Mouse (Mus musculus): ENCODE measurements around the gene Idh2. TPM values are rescaled to one million over a fixed set of nuclear protein-coding genes. Genes with fewer than 3 reads are reported as not detected.
A peak's percentile ranks its signal among the peaks of the same experiment; 100 is the strongest.
"Not testable (repeated sequence)": the region's sequence is repeated elsewhere in the genome, so short reads cannot be mapped to it uniquely, and the experiment has no call there.

Idh2 gene
- polyA plus RNA-seq, 1 experiment: 3.8 TPM

- H3K9me3 ChIP-seq (ENCODE audit: control insufficient read depth, low read length): no peaks in the 10 kb centered on the region
- peaks cover 78% of the 10 kb centered on the region for H3K4me1 ChIP-seq (ENCODE audit: control insufficient read depth)
- no peaks in the 10 kb centered on the region for H3K27me3 ChIP-seq (ENCODE audit: control insufficient read depth)
- H3K4me3 ChIP-seq (replicated peaks): peak overlapping the region; percentile 57
- no peaks in the 10 kb centered on the region for H3K36me3 ChIP-seq (ENCODE audit: control insufficient read depth)
- TF ChIP-seq TAL1 (IDR thresholded peaks at IDR 0.05; ENCODE audit: low read length) (peak; percentile 72), GATA1 (IDR thresholded peaks at IDR 0.05; ENCODE audit: low read length) (peak; percentile 92)
These were observed 30.9 kb upstream of the Idh2 start for GRCm38 (mm10) chr7:80146077-80146476.

DNA sequence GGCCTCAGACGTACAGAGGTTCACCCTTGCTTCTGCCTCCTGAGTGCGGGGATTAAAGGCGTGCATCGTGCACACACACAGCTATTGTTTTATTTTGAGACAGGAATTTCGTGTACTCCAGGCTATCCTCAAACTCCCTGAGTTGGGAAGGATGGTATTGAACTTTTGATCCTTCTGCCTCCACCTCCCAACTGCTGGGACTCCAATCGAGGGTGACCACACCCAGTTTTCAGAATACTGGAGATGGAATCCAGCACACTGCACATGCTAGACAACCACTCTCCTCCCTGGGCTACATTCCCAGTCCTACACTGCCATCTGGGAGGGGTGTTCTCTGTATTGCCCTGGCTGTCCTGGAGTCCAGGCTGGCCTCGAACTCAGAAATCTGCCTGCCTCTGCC, 29.5 kb upstream of the Idh2 start:
- no peaks in the 10 kb centered on the region for H3K9me3 ChIP-seq (ENCODE audit: control insufficient read depth, low read length)
- H3K4me1 ChIP-seq (ENCODE audit: control insufficient read depth): peaks cover 83% of the 10 kb centered on the region
- TF ChIP-seq TAL1 (IDR thresholded peaks at IDR 0.05; ENCODE audit: low read length) (no peak), GATA1 (IDR thresholded peaks at IDR 0.05; ENCODE audit: low read length) (no peak)
- no peaks in the 10 kb centered on the region for H3K36me3 ChIP-seq (ENCODE audit: control insufficient read depth)
- H3K4me3 ChIP-seq (replicated peaks): no peak overlapping the region
- no peaks in the 10 kb centered on the region for H3K27me3 ChIP-seq (ENCODE audit: control insufficient read depth)

DNA sequence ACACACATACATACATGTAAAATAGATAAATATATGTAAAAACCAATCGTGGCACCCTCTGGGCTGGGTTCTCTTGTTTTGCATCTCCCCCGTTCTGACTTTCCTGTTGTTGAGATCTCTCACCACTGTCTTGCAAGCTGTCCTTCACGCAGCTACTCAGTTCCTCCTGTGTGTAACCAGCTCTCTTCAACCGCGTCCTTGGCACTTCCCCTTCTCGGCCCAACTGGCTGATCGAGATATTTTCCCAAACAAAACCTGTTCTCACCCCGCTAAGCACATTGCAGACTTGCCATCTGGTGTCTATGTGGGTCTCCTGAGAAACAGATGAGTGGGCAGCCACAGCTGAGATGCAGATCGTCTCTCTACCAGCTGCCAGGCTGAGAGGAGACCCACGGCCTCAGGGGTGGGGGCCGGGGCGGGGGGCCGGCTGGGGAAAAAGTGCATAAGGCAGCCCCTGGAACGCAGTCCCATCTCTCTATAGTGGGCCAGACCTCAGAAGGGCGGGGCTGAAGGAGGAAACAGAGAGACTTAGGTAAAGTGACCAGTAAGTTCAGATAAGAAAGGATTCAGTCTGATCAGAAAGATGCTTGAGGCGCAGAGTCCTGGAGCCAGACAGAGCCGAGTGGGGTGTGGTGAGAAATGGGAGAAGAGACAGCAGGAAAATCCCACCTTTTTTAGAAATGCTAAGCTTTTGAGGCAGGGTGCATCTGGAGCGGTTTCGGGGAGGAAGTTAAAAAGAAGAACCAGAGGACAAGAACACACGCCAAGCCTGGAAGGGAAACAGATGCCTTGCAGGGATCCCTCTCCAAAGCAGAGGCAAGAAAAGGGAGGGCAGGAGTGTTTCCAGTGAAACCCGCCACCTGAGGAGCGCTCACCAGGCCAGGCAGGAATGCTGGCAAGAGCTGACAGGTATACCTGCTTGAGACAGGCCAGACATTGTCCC, 28.4 kb upstream of the Idh2 start:
- no peak for TF ChIP-seq TAL1 (IDR thresholded peaks at IDR 0.05; ENCODE audit: low read length)
- no peak for TF ChIP-seq GATA1 (IDR thresholded peaks at IDR 0.05; ENCODE audit: low read length)
- Histone ChIP-seq H3K36me3 (ENCODE audit: control insufficient read depth) (no peaks in the 10 kb centered on the region), H3K4me1 (ENCODE audit: control insufficient read depth) (peaks cover 77% of the 10 kb centered on the region), H3K27me3 (ENCODE audit: control insufficient read depth) (no peaks in the 10 kb centered on the region), H3K9me3 (ENCODE audit: control insufficient read depth, low read length) (no peaks in the 10 kb centered on the region), H3K4me3 (replicated peaks) (no peak overlapping the region)

DNA sequence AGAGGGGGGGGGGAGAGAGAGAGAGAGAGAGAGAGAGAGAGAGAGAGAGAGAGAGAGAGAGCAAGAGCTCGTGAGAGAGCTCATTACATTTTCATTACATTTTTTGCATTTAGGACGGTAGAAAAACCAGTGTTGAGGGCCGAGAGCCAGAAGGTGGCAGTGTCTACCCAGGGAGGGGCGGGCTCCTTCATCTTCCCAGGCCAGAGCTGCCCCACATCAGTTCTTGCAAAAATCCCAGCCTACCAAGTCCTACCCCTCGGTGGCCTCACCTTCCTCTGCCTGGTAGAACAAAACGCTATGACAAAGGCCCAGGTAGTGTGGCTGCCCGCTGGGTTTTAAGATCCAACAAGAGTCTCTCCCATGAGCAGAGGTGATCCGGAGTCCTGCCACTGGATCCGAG, 25.6 kb upstream of the Idh2 start:
- H3K27me3 ChIP-seq (ENCODE audit: control insufficient read depth): no peaks in the 10 kb centered on the region
- peaks cover 12% of the 10 kb centered on the region for H3K9me3 ChIP-seq (ENCODE audit: control insufficient read depth, low read length)
- peaks cover 53% of the 10 kb centered on the region for H3K4me1 ChIP-seq (ENCODE audit: control insufficient read depth)
- H3K4me3 ChIP-seq (replicated peaks): no peak overlapping the region
- H3K36me3 ChIP-seq (ENCODE audit: control insufficient read depth): no peaks in the 10 kb centered on the region
- TF ChIP-seq GATA1 (IDR thresholded peaks at IDR 0.05; ENCODE audit: low read length): no peak
- TF ChIP-seq TAL1 (IDR thresholded peaks at IDR 0.05; ENCODE audit: low read length): no peak

DNA sequence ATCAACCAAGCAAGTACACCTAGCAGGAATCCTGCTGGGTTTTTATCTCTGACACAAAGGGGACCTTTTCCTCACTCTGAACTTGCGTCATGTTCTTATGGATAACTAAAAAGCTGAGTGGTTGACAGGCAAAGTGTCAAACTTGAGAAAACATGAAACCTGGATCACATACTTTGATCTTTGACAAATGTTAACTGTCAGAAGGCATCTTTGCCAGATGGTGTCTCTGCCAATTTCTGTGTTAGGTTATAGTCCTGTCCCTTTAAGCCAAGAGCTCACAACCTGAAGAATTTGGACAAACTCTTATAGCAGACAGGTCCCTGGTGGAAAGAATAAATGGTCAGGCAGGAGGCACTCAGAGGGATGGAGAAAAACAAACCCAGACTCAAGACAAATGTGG, 23.2 kb upstream of the Idh2 start:
- peaks cover 12% of the 10 kb centered on the region for H3K9me3 ChIP-seq (ENCODE audit: control insufficient read depth, low read length)
- no peaks in the 10 kb centered on the region for H3K27me3 ChIP-seq (ENCODE audit: control insufficient read depth)
- H3K36me3 ChIP-seq (ENCODE audit: control insufficient read depth): no peaks in the 10 kb centered on the region
- H3K4me1 ChIP-seq (ENCODE audit: control insufficient read depth): peaks cover 39% of the 10 kb centered on the region
- TF ChIP-seq GATA1 (IDR thresholded peaks at IDR 0.05; ENCODE audit: low read length): no peak
- no peak for TF ChIP-seq TAL1 (IDR thresholded peaks at IDR 0.05; ENCODE audit: low read length)
- no peak overlapping the region for H3K4me3 ChIP-seq (replicated peaks)

GRCm38 (mm10) chr7:80135173-80135532, 20.0 kb upstream of the Idh2 start:
- no peaks in the 10 kb centered on the region for H3K27me3 ChIP-seq (ENCODE audit: control insufficient read depth)
- H3K4me3 ChIP-seq (replicated peaks): no peak overlapping the region
- TF ChIP-seq TAL1 (IDR thresholded peaks at IDR 0.05; ENCODE audit: low read length) (no peak), GATA1 (IDR thresholded peaks at IDR 0.05; ENCODE audit: low read length) (no peak)
- H3K4me1 ChIP-seq (ENCODE audit: control insufficient read depth): peaks cover 28% of the 10 kb centered on the region
- H3K9me3 ChIP-seq (ENCODE audit: control insufficient read depth, low read length): peaks cover 12% of the 10 kb centered on the region
- no peaks in the 10 kb centered on the region for H3K36me3 ChIP-seq (ENCODE audit: control insufficient read depth)

GRCm38 (mm10) chr7:80134454-80135172, 19.4 kb upstream of the Idh2 start:
- TF ChIP-seq TAL1 (IDR thresholded peaks at IDR 0.05; ENCODE audit: low read length): no peak
- TF ChIP-seq GATA1 (IDR thresholded peaks at IDR 0.05; ENCODE audit: low read length): no peak
- Histone ChIP-seq H3K4me1 (ENCODE audit: control insufficient read depth) (peaks cover 23% of the 10 kb centered on the region), H3K9me3 (ENCODE audit: control insufficient read depth, low read length) (peaks cover 12% of the 10 kb centered on the region), H3K4me3 (replicated peaks) (no peak overlapping the region), H3K27me3 (ENCODE audit: control insufficient read depth) (no peaks in the 10 kb centered on the region), H3K36me3 (ENCODE audit: control insufficient read depth) (no peaks in the 10 kb centered on the region)

- TF ChIP-seq GATA1 (IDR thresholded peaks at IDR 0.05; ENCODE audit: low read length): no peak
- no peak for TF ChIP-seq TAL1 (IDR thresholded peaks at IDR 0.05; ENCODE audit: low read length)
- Histone ChIP-seq H3K9me3 (ENCODE audit: control insufficient read depth, low read length) (peaks cover 11% of the 10 kb centered on the region), H3K4me1 (ENCODE audit: control insufficient read depth) (peaks cover 26% of the 10 kb centered on the region), H3K36me3 (ENCODE audit: control insufficient read depth) (no peaks in the 10 kb centered on the region), H3K27me3 (ENCODE audit: control insufficient read depth) (no peaks in the 10 kb centered on the region), H3K4me3 (replicated peaks) (no peak overlapping the region)
These were observed 17.3 kb upstream of the Idh2 start for GRCm38 (mm10) chr7:80132541-80132940.

DNA sequence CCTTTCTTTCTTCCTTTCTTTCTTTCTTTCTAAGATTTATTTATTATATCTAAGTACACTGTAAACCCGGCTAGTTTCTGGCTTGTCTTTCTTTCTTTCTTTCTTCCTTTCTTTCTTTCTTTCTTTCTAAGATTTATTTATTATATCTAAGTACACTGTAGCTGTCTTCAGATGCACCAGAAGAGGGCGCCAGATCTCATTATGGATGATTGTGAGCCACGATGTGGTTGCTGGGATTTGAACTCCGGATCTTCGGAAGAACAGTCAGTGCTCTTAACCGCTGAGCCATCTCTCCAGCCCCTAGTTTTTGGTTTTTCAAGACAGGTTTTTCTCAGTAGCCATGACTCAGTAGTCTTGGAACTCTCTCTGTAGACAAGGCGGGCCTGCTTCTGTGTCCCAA, 16.1 kb upstream of the Idh2 start:
- H3K27me3 ChIP-seq (ENCODE audit: control insufficient read depth); H3K4me3 ChIP-seq (replicated peaks); H3K9me3 ChIP-seq (ENCODE audit: control insufficient read depth, low read length); H3K36me3 ChIP-seq (ENCODE audit: control insufficient read depth): not testable (repeated sequence)
- peaks cover 33% of the 10 kb centered on the region for H3K4me1 ChIP-seq (ENCODE audit: control insufficient read depth)
